Mouse (Mus musculus) olfactory bulb, adult 2 months (tissue): ENCODE measurements at regions not wholly inside any gene's neighbourhood (a gene's known extent, or its start where the extent isn't known, plus 50 kb on each side); places are given as distances from the start of the nearest gene placed in this dataset.
"Not testable (repeated sequence)": the region's sequence is repeated elsewhere in the genome, so short reads cannot be mapped to it uniquely, and the experiment has no call there.

ENCODE experiments used
- H3K27ac ChIP-seq: fragments of 200-500 bp; 2 replicates; pipeline ENCODE4 v1.5.1; 2012; ENCODE audit warnings: low read depth, low read length; ENCODE audit not compliant: insufficient read depth
- H3K4me1 ChIP-seq: fragments of 200-500 bp; 2 replicates; pipeline ENCODE4 v1.6.1; 2012; ENCODE audit warnings: low read length; ENCODE audit not compliant: control insufficient read depth, insufficient read depth
- H3K4me3 ChIP-seq: fragments of 200-500 bp; 2 replicates; pipeline ENCODE4 v1.5.1; 2012; ENCODE audit warnings: mild to moderate bottlenecking, low read depth, low read length, moderate library complexity; ENCODE audit not compliant: insufficient read depth
- CTCF ChIP-seq: fragments of 200-500 bp; IDR thresholded peaks from 2 replicates; pipeline ENCODE4 v1.5.1; 2012; ENCODE audit warnings: low read depth, mild to moderate bottlenecking, low read length, moderate library complexity; ENCODE audit not compliant: insufficient read depth
- POLR2A ChIP-seq: fragments of 200-500 bp; IDR thresholded peaks from 2 replicates; pipeline ENCODE4 v1.6.1; 2012; ENCODE audit warnings: mild to moderate bottlenecking, low read depth, low read length, moderate library complexity; ENCODE audit not compliant: insufficient read depth
- WGBS: fragments of 180-500 bp; shearing (Covaris S2); methylation state at CpG from one replicate; pipeline ENCODE4 v1.1.7; 2018; 5-methylcytosine and 5-hydroxymethylcytosine counted together

- TF ChIP-seq CTCF (no peak), POLR2A (no peak)
- no peak overlapping the region for H3K4me3 ChIP-seq
- WGBS = 82% methylated on average over 12 of the region's 12 CpGs
- H3K4me1 ChIP-seq = no peaks in the 10 kb centered on the region
- no peak overlapping the region for H3K27ac ChIP-seq
Measured at GRCm38 (mm10) chr13:41932313-41933100, 85.0 kb upstream of the Adtrp start.

- H3K27ac ChIP-seq = no peak overlapping the region
- no peaks in the 10 kb centered on the region for H3K4me1 ChIP-seq
- WGBS = 77% methylated on average over 1 of the region's 1 CpGs
- TF ChIP-seq CTCF (no peak), POLR2A (no peak)
- H3K4me3 ChIP-seq = no peak overlapping the region
Measured at GRCm38 (mm10) chr13:41929768-41930167, 82.3 kb upstream of the Adtrp start.

DNA sequence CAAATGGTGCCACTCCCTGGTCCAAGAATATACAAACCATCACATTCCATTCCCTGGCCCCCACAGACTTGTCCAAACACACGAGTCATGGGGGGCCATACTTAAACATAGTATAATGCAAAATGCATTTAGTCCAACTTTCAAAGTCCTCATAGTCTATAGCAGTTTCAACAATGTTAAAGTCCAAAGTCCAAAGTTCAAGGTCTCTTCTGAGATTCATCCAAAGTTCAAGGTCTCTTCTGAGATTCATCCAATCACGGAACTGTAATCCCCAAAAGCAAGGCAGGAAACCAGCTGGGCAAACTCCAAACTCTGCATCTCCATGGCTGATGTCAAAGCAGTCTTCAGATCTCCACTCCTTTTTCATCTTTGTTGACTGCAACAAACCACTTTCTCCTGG is 78.4 kb upstream of the Adtrp start:
- H3K4me3 ChIP-seq, H3K4me1 ChIP-seq, H3K27ac ChIP-seq: not testable (repeated sequence)
- 94% methylated on average over 2 of the region's 2 CpGs for WGBS

DNA sequence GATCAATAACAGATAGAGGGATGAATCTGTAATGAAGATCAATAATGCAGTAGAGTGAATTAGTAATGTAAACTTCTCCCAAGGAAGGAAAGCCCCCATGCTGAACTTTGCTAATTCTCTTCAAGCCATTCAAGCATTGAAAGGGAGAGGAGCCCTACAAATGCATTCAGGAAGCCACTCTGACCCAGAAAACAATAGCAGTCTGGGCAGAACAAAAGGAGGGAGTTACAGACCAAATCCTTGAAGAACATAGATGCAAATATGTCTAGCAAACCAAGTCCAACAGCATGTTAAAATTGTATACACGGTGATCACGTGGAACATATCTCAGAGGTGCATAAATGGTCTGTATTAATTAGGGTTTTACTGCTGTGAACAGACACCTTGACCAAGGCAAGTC is 77.7 kb upstream of the Adtrp start:
- Histone ChIP-seq H3K27ac (no peak overlapping the region), H3K4me3 (no peak overlapping the region), H3K4me1 (no peaks in the 10 kb centered on the region)
- TF ChIP-seq POLR2A (no peak), CTCF (no peak)
- WGBS = 67% methylated on average over 2 of the region's 2 CpGs

DNA sequence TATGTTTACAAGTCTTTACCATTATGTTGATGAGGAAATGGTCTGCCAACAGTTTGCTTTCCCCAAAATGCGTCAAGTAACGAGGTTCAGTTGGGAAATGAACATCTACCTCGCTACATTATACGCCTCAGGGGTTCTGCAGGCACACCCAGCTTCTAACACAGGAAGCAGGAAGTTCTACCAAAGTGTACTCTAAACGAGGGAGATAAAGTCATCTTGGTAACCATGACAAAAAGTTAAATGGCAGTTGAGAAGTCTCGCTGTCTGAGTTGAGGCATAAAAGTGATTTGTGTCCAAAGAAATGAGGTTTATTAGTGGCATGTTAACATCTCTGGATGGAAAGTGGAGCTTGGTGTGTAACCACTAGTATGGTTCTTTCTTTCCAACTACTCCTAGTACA is 73.7 kb upstream of the Adtrp start:
- TF ChIP-seq POLR2A (no peak), CTCF (no peak)
- WGBS = 83% methylated on average over 6 of the region's 6 CpGs
- Histone ChIP-seq H3K4me1 (no peaks in the 10 kb centered on the region), H3K4me3 (no peak overlapping the region), H3K27ac (no peak overlapping the region)

- WGBS = 32% methylated on average over 5 of the region's 5 CpGs
- Histone ChIP-seq H3K4me1 (no peaks in the 10 kb centered on the region), H3K27ac (no peak overlapping the region), H3K4me3 (no peak overlapping the region)
- TF ChIP-seq CTCF (no peak), POLR2A (no peak)
Measured at GRCm38 (mm10) chr13:41918525-41918924, 71.0 kb upstream of the Adtrp start.

GRCm38 (mm10) chr13:41915816-41916215 is 68.3 kb upstream of the Adtrp start:
- 91% methylated on average over 9 of the region's 9 CpGs for WGBS

GRCm38 (mm10) chr13:41910736-41911135 is 63.3 kb upstream of the Adtrp start:
- Histone ChIP-seq H3K4me3 (no peak overlapping the region), H3K4me1 (no peaks in the 10 kb centered on the region), H3K27ac (no peak overlapping the region)
- TF ChIP-seq CTCF (no peak), POLR2A (no peak)
- 41% methylated on average over 3 of the region's 3 CpGs for WGBS

More at GRCm38 (mm10) chr13:41915816-41916215, 68.3 kb upstream of the Adtrp start:
- not testable (repeated sequence) for H3K4me1 ChIP-seq, H3K4me3 ChIP-seq, H3K27ac ChIP-seq

GRCm38 (mm10) chr13:41910236-41910635 is 62.8 kb upstream of the Adtrp start:
- TF ChIP-seq POLR2A = no peak
- TF ChIP-seq CTCF = no peak
- WGBS = 65% methylated on average over 10 of the region's 10 CpGs
- H3K27ac ChIP-seq = 0 out of 2 replicates have a peak overlapping the region, but pooled peaks have one; percentile 0
- no peak overlapping the region for H3K4me3 ChIP-seq
- no peaks in the 10 kb centered on the region for H3K4me1 ChIP-seq

- H3K4me3 ChIP-seq = no peak overlapping the region
- TF ChIP-seq POLR2A (no peak), CTCF (no peak)
- H3K27ac ChIP-seq = no peak overlapping the region
- 92% methylated on average over 2 of the region's 2 CpGs for WGBS
- H3K4me1 ChIP-seq = no peaks in the 10 kb centered on the region
Measured at GRCm38 (mm10) chr13:41907027-41907426, 59.5 kb upstream of the Adtrp start.
